Mouse (Mus musculus): ENCODE results near the gene Nod2. TPM values are rescaled to one million over a fixed set of nuclear protein-coding genes. Genes with fewer than 3 reads are reported as not detected.
"Not testable (repeated sequence)": the region's sequence is repeated elsewhere in the genome, so short reads cannot be mapped to it uniquely, and the experiment has no call there.

The Nod2 gene
- total RNA-seq, 2 experiments from 2014 or later = 1.1 to 1.8 TPM

DNA sequence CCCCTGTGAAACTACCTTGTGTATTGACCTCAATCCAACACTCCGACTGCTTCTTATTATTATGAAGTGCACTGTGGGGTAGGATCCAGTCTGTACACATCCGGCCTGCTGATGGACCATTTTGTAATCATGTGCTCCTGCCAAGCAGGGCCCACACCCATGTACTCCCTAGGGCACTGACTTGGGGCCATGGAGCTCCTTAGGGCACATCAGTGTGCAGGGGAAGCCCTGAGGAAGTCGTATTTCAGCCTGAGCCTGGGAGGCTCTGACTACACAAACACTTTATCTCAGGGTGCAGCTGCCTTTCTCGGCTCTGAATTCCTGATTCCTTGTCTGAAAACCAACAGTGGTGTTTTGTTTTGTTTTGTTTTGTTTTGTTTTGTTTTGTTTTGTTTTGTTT is 16.9 kb upstream of the Nod2 start:
- no peak for DNase-seq (ENCODE audit: low spot score in 2 of 2)

DNA sequence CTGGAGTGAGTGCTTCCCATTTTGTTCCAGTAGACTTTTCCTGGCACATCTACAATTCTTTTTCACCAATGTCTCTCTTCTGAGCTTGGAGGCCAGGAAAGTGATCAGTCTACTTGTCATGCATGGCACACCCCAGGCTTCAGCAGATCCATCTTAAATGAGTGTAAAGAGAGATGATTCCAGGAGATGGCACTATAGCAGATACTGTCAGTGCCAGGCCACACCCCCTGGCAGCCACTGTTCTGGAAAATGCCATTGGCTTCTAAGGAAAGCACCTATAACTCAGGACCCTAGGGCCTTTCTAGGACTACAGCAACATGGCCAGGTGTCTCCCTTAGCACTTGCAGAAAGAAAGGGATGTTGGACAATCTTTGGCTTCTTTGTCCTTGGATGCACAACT is 16.0 kb upstream of the Nod2 start:
- no peak for DNase-seq (ENCODE audit: low spot score in 2 of 2)

- DNase-seq (ENCODE audit: low spot score in 2 of 2) = no peak
These were observed 13.8 kb upstream of the Nod2 start for GRCm38 (mm10) chr8:88633343-88633765.

DNA sequence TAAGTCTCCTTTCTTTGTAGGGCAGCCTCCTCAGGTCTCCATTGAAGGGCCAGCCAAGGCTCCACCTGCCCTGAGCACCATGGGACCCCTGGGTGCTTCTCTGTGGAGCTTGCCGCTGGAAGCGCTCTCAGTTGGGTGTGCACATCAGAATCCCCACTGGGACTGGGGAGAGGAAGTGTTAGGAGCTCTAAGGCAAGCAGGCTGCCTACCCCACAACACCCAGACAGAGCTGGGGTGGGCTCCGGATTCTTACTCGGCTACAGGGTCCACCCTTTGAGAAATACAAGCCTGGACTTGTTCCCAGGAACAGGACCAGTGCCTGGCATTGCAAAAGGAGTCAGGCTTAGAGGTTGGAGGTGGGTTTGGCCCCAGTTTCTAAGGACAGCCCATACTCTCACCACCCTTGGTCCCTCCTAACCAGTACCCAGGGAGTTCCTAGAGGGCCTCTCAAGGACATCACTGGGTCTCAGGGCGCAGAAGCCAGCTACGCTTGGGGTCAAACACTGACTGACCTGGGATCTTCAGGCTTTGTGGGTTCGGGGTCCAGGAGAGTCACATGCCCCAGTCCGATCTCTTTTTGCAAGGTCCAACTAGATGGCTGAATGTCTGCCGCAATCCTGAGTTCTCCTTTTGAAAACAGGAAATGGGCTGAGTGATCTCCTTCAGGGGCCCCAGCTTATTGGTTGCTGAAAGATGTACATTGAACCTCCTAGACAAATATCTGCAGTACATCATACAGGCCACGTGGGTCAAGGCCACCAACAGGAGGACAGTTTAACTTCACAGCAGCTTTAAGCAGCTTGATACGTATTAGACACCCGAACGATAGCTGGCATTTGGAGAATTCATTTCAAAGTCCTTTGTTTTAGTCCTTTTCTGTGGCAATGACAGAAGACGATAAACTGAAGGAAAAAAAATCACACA is 11.4 kb upstream of the Nod2 start, which contains the start of gene Snx20:
Snx20 (minus strand) TSS at position 655 of the 924 bp plus-strand sequence.
- no peak for DNase-seq (ENCODE audit: low spot score in 2 of 2)

DNA sequence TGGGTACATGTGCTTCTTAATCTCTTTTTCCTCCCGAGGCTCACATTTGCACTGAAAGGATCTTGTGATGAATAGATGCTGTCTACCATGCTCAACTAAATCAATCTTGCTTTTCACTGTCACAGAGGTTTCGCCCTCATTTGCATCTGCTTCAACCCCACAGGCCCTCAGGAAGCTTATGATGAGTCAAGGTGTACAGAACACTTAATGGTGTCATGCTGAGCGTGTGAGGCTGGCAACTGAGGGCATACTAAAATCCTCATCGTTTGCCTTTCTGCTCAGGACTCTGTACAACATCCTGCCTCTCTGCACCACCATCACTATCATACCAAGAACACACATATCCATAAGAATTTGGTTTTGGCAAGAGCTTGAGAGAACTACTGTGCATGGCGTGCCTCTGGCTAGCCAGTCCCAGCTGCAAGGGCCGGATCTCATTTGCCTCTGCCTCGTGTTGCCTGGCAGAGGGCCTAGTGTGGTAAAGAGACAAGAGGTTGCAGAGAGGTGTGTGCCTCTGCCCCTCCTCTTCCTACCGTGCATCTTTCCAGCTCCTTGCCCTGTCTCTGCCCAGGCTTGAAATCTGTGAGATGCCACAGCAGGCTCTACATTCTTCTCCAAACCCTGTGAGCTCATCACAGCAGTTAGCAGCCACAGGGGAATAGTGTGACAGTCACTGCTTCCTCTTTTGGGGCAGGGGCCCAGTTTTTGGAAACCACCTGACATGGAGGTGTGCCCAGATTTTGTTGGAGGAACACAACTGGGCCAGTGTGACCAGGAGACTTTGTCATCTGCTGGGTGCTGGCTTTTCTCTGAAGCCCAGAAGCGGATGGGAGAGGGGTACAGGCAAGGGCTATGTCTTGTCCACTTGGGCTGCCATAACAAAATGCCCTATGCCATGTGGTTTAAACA is 9.8 kb upstream of the Nod2 start:
- DNase-seq (ENCODE audit: low spot score in 2 of 2) = no peak

- DNase-seq (ENCODE audit: low spot score in 2 of 2) = no peak
These were observed 8.2 kb upstream of the Nod2 start for GRCm38 (mm10) chr8:88638908-88639307.

DNA sequence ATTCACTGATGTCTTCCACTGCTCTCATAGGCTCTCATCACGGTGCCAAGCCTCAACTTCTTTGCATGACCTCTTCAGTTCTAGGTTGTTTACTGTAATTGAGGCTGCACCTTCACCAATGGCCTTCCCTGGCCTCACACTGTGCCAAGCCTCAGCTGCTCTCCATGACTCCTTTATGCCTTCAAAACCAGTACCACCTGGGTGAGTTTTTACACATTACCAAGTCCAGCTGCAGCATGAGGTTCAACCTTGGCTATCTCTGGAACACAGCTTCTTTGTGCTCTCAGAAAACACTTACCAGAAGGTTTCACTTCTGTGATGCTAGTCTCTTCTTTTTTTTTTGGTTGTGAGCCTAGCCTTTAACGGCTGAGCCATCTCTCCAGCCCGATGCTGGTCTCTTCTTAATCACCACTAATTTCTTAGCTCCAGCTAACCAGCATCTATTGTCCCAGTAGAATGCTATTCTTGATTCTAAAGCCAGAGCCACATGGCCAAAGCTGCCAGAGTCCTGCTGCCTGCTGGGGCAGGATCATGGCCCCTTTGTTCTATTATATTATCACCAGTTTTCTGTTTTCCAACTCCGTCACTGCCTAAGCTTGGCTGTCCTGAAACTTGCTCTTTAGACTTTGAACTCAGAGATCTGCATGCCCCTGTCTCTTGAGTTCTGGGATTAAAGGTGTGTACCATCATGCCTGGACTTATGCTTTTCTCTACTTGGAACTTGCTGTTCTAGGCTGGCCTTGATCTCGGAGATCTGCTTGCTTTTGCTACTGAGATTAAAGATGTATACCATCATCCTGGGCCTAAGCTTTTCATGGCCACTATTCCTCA is 4.2 kb upstream of the Nod2 start:
- no peak for DNase-seq (ENCODE audit: low spot score in 2 of 2)

- DNase-seq (ENCODE audit: low spot score in 2 of 2) = no peak
These were observed 1.2 kb downstream of the Nod2 start for GRCm38 (mm10) chr8:88648322-88648721.

DNA sequence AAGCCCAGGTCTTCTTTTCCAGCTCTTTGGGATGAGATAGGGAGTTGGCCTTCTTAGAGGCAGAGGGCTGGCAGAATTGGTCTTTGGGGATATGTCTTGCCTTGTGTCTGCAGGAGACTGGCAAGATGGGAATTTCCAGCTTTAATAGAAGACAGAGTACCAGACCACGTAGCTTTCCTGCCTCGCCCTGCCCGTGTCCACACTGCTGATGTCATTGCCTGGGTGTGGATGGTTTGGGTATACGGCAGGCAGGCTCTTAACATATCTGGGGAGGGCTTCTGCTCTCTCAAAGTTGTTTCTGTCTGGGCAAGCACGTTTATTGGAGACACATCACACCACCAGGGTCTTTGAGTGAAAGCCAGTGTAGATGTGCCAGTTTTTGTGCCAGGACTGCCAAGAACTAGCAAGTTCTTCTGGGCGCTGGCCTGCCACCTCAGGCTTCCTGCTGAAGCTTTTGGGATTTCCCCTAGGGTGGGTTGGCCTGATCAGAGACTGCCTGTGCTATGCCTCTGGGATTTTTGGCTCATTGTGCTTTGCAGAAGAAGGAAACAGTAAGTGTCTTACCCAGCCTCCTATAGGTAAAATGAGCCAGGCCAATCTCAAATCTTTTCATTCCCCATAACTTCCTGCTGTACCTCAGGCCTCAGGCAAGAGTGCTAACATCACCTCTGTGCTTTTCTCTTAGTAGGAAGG is 3.0 kb downstream of the Nod2 start:
- DNase-seq (ENCODE audit: low spot score in 2 of 2) = no peak

DNA sequence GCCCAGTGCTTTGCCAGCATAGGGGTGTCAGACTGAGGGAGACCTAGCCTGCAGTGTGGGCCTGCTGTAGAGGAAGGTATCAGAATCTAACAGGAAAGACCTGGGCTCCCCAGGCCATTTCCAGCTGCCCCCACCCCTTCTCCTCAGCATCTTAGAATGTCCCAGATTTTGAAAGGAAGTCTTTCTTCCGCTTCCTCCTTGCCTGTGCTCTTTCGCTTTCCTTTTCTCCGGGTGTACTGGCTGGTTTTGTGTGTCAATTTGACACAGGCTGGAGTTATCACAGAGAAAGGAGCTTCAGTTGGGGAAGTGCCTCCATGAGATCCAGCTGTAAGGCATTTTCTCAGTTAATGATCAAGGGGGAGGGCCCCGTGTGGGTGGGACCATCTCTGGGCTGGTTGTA is 4.0 kb downstream of the Nod2 start:
- not testable (repeated sequence) for DNase-seq (ENCODE audit: low spot score in 2 of 2)

DNA sequence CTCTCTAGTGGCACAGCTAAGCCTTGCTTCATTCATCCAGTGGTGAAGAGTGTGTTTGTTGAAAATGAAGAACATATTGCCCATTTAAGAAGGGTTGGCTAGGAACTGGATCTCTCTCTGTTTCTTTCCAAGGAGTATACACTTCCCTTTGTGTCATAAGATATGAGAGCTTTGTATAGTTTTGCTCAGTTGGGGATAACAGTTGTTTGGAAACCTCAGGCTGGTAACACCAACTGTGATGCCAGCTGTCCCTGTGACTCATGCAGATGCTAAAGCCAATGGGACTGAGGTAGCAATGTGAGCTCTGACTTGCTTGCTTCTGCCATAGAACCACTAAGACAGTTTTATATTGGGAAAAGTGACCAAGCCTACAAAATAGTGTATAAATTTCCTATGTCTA is 8.2 kb downstream of the Nod2 start:
- DNase-seq (ENCODE audit: low spot score in 2 of 2) = no peak

- DNase-seq (ENCODE audit: low spot score in 2 of 2) = no peak
These were observed 12.8 kb downstream of the Nod2 start for GRCm38 (mm10) chr8:88659873-88660272.

DNA sequence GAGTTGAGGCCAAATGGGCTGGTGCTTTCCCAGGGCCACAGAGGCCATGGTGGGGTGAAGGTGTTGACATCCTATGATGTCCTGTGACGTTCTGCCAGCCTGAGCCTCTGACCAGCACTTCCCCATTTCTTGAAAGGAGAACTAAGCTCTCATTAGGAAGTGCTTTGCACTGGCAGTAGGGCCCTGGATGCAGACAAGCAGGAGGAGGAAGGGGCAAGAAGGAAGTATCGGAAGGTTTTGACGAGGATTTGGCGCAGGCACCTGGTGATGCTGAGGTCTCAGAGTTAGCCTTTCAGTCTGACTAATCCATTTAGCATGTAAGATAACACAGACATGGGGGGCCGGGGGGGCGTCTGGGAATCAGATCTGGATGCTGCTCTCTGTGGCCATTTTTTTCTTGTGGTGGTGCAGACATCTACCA is 15.3 kb downstream of the Nod2 start:
- no peak for DNase-seq (ENCODE audit: low spot score in 2 of 2)

DNA sequence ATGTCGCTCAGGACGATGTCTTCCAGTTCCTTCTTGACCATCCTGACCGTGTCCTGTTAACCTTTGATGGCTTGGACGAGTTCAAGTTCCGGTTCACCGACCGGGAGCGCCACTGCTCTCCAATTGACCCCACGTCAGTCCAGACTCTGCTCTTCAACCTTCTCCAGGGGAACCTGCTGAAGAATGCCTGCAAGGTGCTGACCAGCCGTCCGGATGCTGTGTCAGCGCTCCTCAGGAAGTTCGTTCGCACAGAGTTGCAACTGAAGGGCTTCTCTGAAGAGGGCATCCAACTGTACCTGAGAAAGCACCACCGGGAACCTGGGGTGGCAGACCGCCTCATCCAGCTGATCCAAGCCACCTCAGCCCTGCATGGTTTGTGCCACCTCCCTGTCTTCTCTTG is 17.0 kb downstream of the Nod2 start:
- no peak for DNase-seq (ENCODE audit: low spot score in 2 of 2)

DNA sequence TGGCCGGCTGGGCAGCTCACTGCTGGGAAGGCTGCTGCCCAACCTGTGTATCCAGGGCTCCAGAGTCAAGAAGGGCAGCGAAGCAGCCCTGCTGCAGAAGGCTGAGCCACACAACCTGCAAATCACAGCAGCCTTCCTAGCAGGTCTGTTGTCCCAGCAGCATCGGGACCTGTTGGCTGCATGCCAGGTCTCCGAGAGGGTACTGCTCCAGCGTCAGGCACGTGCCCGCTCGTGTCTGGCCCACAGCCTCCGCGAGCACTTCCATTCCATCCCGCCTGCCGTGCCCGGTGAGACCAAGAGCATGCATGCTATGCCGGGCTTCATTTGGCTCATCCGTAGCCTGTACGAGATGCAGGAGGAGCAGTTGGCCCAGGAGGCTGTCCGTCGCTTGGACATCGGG is 17.8 kb downstream of the Nod2 start:
- no peak for DNase-seq (ENCODE audit: low spot score in 2 of 2)

GRCm38 (mm10) chr8:88666435-88666834 is 19.3 kb downstream of the Nod2 start:
- DNase-seq (ENCODE audit: low spot score in 2 of 2) = no peak

DNA sequence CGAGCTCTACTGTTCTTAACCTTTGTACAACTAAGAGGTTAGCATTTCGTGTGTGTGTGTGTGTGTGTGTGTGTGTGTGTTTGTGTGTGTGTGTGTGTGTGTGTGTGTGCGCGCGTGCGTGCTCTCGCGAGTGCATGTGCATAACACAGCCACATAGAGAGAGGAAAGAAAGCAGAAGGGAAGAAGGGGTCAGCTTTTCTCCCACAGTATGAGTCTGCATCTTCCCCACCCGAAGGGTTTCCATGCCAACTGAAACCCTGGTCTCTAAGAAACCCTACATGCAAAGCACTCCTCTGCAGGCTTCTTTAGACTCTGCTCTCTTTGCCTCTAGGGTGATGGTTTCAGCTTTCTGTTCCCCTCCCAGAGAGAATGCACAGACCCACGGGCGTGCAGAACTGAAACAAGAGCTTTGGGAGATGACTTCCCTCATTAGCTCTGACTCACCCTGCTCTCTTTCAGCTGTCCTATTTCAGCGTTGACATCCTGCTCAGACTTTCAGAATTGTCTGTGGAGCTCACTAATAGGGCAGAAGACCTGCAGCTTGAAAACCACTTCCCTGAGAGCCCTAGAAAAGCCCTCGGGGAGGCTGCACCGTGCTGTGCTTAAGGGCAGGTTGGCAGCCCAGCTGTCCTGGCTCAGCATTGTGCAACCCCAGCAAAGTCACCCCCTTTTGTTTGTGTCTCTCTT is 21.4 kb downstream of the Nod2 start:
- no peak for DNase-seq (ENCODE audit: low spot score in 2 of 2)

DNA sequence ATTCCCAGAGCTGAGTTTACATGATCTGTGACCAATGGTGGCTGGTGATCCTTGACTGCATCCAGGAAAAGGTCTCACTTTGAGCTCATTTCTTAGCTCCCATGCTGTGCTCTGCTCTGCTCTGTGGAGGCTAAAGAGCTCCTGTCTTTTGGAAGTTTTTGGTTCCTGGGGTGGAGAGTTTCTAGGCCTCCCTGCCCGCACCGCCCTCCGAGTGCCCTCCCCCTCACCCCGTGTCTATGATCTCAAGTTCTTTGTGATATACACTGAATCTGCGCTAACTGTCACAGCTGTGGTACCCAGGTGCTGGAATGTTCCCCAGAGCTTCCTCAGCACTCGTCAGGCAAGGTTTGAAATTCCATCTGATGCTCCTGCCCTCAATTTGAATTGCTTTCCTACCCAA is 23.7 kb downstream of the Nod2 start:
- no peak for DNase-seq (ENCODE audit: low spot score in 2 of 2)

DNA sequence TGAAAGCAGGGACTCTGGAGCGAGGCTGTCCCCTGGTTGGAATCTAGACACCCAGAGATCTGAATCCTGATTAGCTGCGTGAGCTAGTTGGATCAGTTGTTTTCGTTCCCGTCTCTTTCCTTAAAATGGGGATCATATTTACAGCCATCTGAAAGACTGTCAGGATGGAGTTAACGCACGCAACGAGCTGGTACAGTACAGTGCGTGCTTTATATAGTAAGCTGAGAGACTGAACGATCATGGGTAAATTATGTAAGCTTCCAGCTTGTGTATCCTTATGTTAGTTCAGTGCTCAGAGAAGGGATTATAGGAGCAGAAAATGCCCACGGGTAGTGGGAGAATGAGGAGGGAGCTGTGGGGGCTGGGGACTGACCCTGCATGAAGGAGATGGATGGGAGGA is 24.5 kb downstream of the Nod2 start:
- no peak for DNase-seq (ENCODE audit: low spot score in 2 of 2)

GRCm38 (mm10) chr8:88673859-88674258 is 26.7 kb downstream of the Nod2 start:
- DNase-seq (ENCODE audit: low spot score in 2 of 2) = no peak

Measured in adrenal gland, postnatal 4 days (tissue).